Mouse (Mus musculus) kidney, embryonic 14.5 days (tissue): ENCODE data around the gene Dcaf6. TPM values are rescaled to one million over a fixed set of nuclear protein-coding genes. Genes with fewer than 3 reads are reported as not detected.

ENCODE experiments used
- ATAC-seq: fragments of 200-750 bp; cut with Nextera tagmentation; 2 replicates; pipeline ENCODE4 v1.8.0; 2017; ENCODE audit warnings: moderate number of reproducible peaks, mild to moderate bottlenecking, moderate TSS enrichment, moderate library complexity; ENCODE audit not compliant: low FRiP score, low TSS enrichment
- H3K27ac ChIP-seq: fragments of 300-500 bp; sonication (generic); 2 replicates; pipeline ENCODE4 v1.5.1; 2014; ENCODE audit warnings: low read depth, mild to moderate bottlenecking, low read length, moderate library complexity, mixed read lengths
- H3K27me3 ChIP-seq: fragments of 300-500 bp; sonication (generic); 2 replicates; pipeline ENCODE4 v1.6.1; 2014; ENCODE audit warnings: mild to moderate bottlenecking, low read length; ENCODE audit not compliant: control insufficient read depth, insufficient read depth
- H3K36me3 ChIP-seq: fragments of 300-500 bp; sonication (generic); 2 replicates; pipeline ENCODE4 v1.6.1; 2014; ENCODE audit warnings: low read length, mixed read lengths; ENCODE audit not compliant: control insufficient read depth, insufficient read depth
- H3K4me1 ChIP-seq: fragments of 300-500 bp; sonication (generic); 2 replicates; pipeline ENCODE4 v1.6.1; 2014; ENCODE audit warnings: low read length, mixed read lengths; ENCODE audit not compliant: control insufficient read depth, insufficient read depth
- H3K4me2 ChIP-seq: fragments of 300-500 bp; sonication (generic); replicated peaks from 2 replicates; pipeline ENCODE4 v1.6.1; 2014; ENCODE audit warnings: low read depth, mild to moderate bottlenecking, low read length
- H3K4me3 ChIP-seq: fragments of 300-500 bp; sonication (generic); 2 replicates; pipeline ENCODE4 v1.5.1; 2014; ENCODE audit warnings: mild to moderate bottlenecking, low read length
- H3K9ac ChIP-seq: fragments of 300-500 bp; sonication (generic); 2 replicates; pipeline ENCODE4 v1.6.1; 2014; ENCODE audit warnings: low read depth, mild to moderate bottlenecking, low read length, moderate library complexity
- H3K9me3 ChIP-seq: fragments of 300-500 bp; sonication (generic); 2 replicates; pipeline ENCODE4 v1.6.1; 2016; ENCODE audit warnings: low read length; ENCODE audit not compliant: control insufficient read depth
- WGBS: fragments of 180-500 bp; shearing (Covaris S2); extraction: QIAGEN DNeasy Blood & Tissue Kit; methylation state at CpG from one replicate; pipeline ENCODE4 v1.1.7; 2014; 5-methylcytosine and 5-hydroxymethylcytosine counted together
- polyA plus RNA-seq: library from polyadenylated mRNA; unstranded; fragments of >200 nt; fragmentation: Nextera tagmentation; extraction: Ambion mirVana; gene quantifications from 2 replicates; pipeline ENCODE4 v1.2.1, GENCODE M21; 2014

Gene Dcaf6
- polyA plus RNA-seq, 1 experiment from 2014 or later: 18.4 TPM

GRCm38 (mm10) chr1:165321393-165321861, 138.8 kb downstream of the Dcaf6 start:
- Histone ChIP-seq H3K9me3 (no peaks in the 10 kb centered on the region), H3K4me3 (no peak overlapping the region), H3K9ac (no peak overlapping the region), H3K36me3 (peaks cover 19% of the 10 kb centered on the region), H3K27me3 (no peaks in the 10 kb centered on the region), H3K27ac (0 out of 2 replicates have a peak overlapping the region, but pooled peaks have one; percentile 17), H3K4me2 (no peak overlapping the region), H3K4me1 (no peaks in the 10 kb centered on the region; the same call in 1 of the 2 replicates)
- WGBS: 89% methylated on average over 13 of the region's 13 CpGs
- no peak for ATAC-seq

- Histone ChIP-seq H3K36me3 (peaks cover 19% of the 10 kb centered on the region), H3K4me2 (0 out of 2 replicates have a peak overlapping the region, but pooled peaks have one; percentile 10), H3K4me3 (no peak overlapping the region), H3K9me3 (no peaks in the 10 kb centered on the region), H3K27ac (no peak overlapping the region; the same call in 1 of the 2 replicates), H3K9ac (0 out of 2 replicates have a peak overlapping the region, but pooled peaks have one; percentile 18), H3K27me3 (no peaks in the 10 kb centered on the region), H3K4me1 (no peaks in the 10 kb centered on the region; the same call in 1 of the 2 replicates)
- WGBS: 29% methylated on average over 10 of the region's 10 CpGs
- ATAC-seq: peak; percentile 54; the same call in 1 of the 2 replicates
Measured at GRCm38 (mm10) chr1:165320141-165320934, 139.9 kb downstream of the Dcaf6 start.

DNA sequence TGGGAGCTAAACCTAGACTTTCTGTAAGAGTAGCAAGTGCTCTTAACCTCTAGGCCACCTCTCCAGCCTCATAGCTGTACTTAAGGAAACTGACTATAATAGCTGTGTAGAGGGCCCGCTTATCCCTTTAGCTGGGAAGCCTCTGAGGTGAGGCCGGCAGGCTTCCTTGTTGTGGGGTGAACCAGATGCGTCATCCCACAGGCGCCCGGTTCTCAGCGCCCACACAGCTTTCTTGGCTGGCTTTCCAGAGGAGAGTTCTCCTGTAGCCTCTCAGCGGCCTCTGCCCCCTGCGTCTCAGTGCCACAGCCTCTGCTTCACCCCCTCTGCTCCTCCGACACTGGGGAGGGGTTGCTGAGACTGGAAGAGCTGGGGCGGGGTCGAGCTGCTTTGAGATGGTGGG, 143.9 kb downstream of the Dcaf6 start:
- no peak for ATAC-seq
- Histone ChIP-seq H3K9me3 (no peaks in the 10 kb centered on the region), H3K36me3 (peaks cover 9% of the 10 kb centered on the region; the same call in 1 of the 2 replicates), H3K27me3 (no peaks in the 10 kb centered on the region), H3K4me1 (no peaks in the 10 kb centered on the region; the same call in 1 of the 2 replicates), H3K4me3 (no peak overlapping the region), H3K9ac (no peak overlapping the region), H3K27ac (no peak overlapping the region), H3K4me2 (no peak overlapping the region)
- WGBS: 59% methylated on average over 11 of the region's 11 CpGs

- ATAC-seq: no peak
- H3K9ac ChIP-seq: no peak overlapping the region
- no peak overlapping the region for H3K27ac ChIP-seq
- no peaks in the 10 kb centered on the region for H3K9me3 ChIP-seq
- H3K4me3 ChIP-seq: no peak overlapping the region
- H3K27me3 ChIP-seq: no peaks in the 10 kb centered on the region
- 90% methylated on average over 11 of the region's 11 CpGs for WGBS
- no peak overlapping the region for H3K4me2 ChIP-seq
- H3K36me3 ChIP-seq: peaks cover 21% of the 10 kb centered on the region; the same call in 1 of the 2 replicates
- H3K4me1 ChIP-seq: no peaks in the 10 kb centered on the region
Measured at GRCm38 (mm10) chr1:165308180-165308579, 152.1 kb downstream of the Dcaf6 start.

DNA sequence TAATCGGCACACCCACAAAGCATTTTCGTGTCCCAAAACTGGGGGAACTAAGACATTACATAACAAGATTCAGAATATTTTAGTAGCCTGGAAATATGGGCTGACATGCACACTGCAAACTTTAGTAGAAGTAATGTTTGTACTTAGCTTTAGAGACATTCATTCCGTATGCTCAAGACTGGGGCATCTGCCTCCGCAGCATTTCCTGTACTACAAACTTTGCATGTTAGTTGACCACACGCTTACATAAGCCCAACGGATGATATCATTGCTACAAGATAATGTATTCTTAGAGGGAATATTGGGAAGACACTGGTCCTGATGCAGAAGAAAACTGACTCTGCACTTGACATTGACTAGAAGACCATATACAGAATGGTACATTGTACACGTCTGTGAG, 155.9 kb downstream of the Dcaf6 start:
- ATAC-seq: no peak
- Histone ChIP-seq H3K4me3 (no peak overlapping the region), H3K36me3 (peaks cover 10% of the 10 kb centered on the region; the same call in 1 of the 2 replicates), H3K9me3 (no peaks in the 10 kb centered on the region), H3K9ac (no peak overlapping the region), H3K4me2 (no peak overlapping the region), H3K27ac (no peak overlapping the region), H3K4me1 (no peaks in the 10 kb centered on the region), H3K27me3 (no peaks in the 10 kb centered on the region)
- 92% methylated on average over 7 of the region's 7 CpGs for WGBS

- Histone ChIP-seq H3K4me2 (no peak overlapping the region), H3K9me3 (no peaks in the 10 kb centered on the region), H3K27me3 (no peaks in the 10 kb centered on the region), H3K4me3 (no peak overlapping the region), H3K36me3 (peaks cover 10% of the 10 kb centered on the region; the same call in 1 of the 2 replicates), H3K4me1 (no peaks in the 10 kb centered on the region), H3K9ac (no peak overlapping the region), H3K27ac (no peak overlapping the region)
- 79% methylated on average over 6 of the region's 6 CpGs for WGBS
- ATAC-seq: no peak
Measured at GRCm38 (mm10) chr1:165303209-165303608, 157.1 kb downstream of the Dcaf6 start.

- H3K4me2 ChIP-seq: no peak overlapping the region
- peaks cover 7% of the 10 kb centered on the region; the same call in 1 of the 2 replicates for H3K36me3 ChIP-seq
- no peak overlapping the region for H3K27ac ChIP-seq
- H3K4me1 ChIP-seq: no peaks in the 10 kb centered on the region
- no peak overlapping the region for H3K4me3 ChIP-seq
- no peak overlapping the region for H3K9ac ChIP-seq
- WGBS: 79% methylated on average over 13 of the region's 13 CpGs
- H3K27me3 ChIP-seq: no peaks in the 10 kb centered on the region
- H3K9me3 ChIP-seq: no peaks in the 10 kb centered on the region
- peak; percentile 64; the same call in 1 of the 2 replicates for ATAC-seq
Measured at GRCm38 (mm10) chr1:165302455-165303208, 157.6 kb downstream of the Dcaf6 start.

DNA sequence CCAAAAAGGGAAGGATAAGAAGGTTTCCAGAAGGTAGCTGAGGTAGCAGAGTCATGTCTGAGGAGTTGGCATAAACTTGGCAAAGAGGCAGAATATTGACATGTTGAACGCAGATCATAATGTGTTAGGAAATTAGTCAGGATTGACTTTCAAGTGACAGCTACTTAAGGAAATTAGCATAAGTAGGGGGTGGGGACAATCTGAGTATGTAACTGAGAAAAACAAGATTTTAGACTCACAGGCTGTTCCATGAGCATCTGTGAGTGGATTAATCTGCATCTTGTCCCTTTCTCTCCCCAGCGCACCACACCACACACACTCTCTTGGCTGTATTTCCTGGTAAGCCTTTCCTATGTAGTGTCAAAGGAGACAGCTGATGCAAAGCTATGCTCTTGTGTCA, 158.7 kb downstream of the Dcaf6 start:
- ATAC-seq: no peak
- WGBS: 91% methylated on average over 2 of the region's 2 CpGs
- Histone ChIP-seq H3K4me3 (no peak overlapping the region), H3K4me1 (no peaks in the 10 kb centered on the region), H3K27me3 (no peaks in the 10 kb centered on the region), H3K4me2 (no peak overlapping the region), H3K36me3 (peaks cover 3% of the 10 kb centered on the region; the same call in 1 of the 2 replicates), H3K27ac (no peak overlapping the region), H3K9me3 (no peaks in the 10 kb centered on the region), H3K9ac (no peak overlapping the region)
